Mouse (Mus musculus): ENCODE data around the gene Olfr697.
"Not testable (repeated sequence)": the region's sequence is repeated elsewhere in the genome, so short reads cannot be mapped to it uniquely, and the experiment has no call there.

Olfr697 gene

DNA sequence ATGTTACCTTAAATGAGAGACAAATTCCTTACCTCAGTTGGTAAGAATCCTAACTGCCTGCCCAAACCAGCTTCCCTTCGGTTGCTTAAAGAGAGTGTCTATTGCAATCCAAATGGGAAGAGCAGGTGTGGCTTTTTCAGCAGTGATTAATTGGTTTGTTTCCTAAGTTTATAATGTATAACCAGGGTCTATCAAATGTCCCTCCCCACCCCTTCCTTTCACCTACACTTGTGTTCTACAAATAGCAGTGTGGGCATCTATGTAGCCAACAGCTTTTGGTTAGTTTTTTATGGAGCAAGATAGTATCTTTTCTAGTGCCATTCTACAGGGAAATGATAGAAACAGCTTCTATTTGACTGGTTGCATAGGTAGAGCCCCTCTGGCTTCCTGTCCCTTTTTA lies at the start of gene Olfr697:
Gene Olfr697, minus strand, starts transcription at position 101 of the 400 bp plus-strand sequence.
- DNase-seq (ENCODE audit: extremely low read depth, low read depth), result no peak

DNA sequence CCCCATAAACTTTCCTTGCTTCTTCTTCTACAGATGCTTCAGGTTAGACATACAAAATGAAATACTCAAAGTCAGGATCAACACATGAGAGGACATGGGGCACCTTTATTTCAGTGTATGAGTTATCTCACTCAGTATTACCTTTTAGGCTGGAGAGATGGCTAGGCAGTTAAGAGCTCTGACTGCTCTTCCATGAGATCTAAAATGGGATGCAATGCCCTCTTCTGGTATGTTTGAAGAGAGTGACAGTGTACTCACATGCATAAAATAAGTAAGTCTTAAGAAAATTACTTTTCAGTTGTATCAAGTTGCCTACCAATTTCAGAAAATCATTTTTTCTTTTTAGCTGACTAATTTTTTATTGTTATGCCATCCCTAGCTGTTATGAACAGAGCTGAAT lies 46.1 kb upstream of the Olfr697 start:
- no peak for DNase-seq (ENCODE audit: extremely low read depth, low read depth)

DNA sequence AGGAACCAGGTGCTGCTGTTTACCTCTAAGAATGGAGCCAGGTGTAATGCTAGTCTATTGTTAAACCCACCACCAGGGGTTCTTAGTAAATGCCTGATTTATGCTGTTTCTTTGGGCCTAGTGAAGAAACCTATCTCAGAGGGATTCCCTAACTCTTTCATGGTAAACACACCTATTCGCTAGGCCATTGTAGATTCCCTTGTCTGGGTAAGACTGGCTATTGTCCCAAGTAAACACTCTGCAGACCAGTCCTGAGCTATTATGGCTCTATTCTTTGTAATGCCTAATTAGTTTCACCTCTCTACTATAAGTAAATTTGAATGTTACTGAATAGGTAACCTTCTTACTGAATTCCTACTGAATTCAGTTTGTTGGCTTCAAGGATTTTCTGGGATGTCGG lies 18.8 kb upstream of the Olfr697 start:
- not testable (repeated sequence) for DNase-seq (ENCODE audit: extremely low read depth, low read depth)

DNA sequence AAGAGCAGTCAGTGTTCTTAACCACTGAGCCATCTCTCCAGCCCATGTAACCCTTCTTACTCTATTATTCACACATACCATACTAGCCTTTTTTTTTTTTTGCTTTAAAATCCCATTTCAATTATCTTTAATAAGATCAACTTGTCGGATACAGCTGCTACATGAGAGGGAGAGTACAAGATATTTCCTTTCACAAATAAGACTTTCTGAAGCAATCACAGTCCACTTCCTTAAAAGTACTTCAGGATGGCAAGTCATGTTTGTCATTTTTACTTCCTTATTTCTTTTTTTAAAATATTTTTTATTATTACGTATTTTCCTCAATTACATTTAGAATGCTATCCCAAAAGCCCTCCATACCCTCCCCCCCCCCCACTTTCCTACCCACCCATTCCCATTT lies 16.6 kb upstream of the Olfr697 start:
- no peak for DNase-seq (ENCODE audit: extremely low read depth, low read depth)

DNA sequence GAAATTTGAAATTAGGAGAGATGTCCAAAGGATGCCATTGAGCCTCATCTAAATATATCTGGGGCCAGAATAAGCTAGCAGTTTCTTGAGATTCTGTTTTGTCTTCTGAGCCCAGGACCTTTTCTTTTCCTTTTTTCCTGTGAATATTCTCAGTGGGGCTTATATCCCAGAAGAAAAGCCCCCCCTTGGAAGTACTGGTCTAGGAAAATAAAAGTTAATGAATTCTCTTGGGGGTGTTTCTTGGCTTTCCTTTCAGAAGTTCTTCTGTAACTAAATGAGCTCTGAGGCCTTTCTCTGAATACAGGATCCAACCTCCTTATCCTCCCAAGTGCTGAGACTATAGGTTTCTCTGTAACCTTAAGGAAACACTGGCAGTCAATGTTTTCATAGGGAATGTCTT lies 13.1 kb upstream of the Olfr697 start, which contains the start of gene Olfr698:
Gene Olfr698, minus strand, starts transcription at position 101 of the 400 bp plus-strand sequence.
- DNase-seq (ENCODE audit: extremely low read depth, low read depth), result no peak

DNA sequence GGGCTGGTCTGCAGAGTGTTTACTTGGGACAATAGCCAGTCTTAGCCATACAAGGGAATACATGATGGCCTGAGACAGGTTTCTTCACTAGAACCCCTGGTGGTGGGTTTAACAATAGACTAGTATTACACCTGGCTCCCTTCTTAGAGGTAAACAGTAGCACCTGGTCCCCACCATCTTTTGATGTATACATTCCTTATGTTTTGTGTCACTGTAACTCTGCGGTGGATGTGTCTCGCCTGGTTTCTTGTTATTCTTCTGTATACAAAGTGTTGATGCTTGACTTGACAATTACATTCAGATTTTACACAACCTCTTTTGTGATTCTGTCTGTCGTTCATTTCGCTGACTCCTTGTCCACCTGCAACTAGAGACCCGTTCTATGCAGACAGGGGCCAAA lies 3.6 kb upstream of the Olfr697 start:
- no peak for DNase-seq (ENCODE audit: extremely low read depth, low read depth)

DNA sequence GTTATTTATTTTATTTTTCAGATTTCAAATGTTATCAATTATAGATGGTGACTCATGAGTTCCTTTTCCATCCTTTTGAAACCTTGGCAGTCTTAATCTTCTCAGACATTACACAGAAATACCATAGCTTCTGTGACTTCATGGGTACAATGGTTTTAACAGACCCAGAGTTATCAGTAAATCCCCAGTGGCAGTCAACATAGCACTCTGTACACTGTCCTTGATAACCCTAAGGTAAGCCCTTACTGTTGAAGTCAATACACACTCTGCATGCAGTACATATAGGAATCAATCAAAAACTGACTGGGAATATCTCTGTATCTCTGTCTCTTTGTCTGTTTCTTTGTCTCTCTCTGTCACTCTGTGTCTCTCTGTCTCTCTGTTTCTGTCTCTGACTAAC lies 5.2 kb downstream of the Olfr697 start:
- no peak for DNase-seq (ENCODE audit: extremely low read depth, low read depth)

DNA sequence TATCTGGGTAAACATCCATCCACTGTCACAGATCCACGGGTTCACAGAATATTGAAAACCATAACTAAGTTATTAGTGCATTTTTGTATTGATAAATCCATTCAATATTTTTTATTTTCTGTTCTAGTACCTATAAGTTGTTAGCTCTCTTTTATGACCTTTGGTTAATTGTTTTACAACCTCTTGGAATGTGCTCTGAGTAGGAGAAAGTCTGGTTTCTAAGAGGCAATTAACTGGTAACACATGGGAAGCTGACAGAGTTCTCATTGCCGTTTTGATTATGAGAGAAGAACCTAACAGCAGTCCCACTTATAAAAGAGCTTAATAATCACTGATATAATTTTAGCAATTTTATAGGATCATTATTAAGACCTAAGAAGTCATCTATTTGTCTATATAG lies 8.5 kb downstream of the Olfr697 start:
- DNase-seq (ENCODE audit: extremely low read depth, low read depth), result no peak

DNA sequence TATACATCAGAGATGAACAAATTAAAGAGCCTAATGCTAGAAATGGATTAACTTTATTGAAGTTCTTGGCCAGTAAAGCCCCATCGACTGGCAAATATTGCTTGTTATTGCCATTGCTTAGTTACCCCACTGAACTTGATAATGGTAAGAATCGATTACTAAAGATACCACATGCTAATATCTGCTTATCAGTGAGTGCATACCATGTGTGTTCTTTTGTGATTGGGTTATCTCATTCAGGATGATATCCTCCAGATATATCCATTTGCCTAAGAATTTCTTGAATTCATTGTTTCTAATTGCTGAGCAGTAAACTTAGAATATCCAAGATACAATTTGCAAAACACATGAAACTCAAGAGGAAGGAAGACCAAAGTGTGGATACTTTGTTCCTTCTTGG lies 16.6 kb downstream of the Olfr697 start:
- DNase-seq (ENCODE audit: extremely low read depth, low read depth), result not testable (repeated sequence)

DNA sequence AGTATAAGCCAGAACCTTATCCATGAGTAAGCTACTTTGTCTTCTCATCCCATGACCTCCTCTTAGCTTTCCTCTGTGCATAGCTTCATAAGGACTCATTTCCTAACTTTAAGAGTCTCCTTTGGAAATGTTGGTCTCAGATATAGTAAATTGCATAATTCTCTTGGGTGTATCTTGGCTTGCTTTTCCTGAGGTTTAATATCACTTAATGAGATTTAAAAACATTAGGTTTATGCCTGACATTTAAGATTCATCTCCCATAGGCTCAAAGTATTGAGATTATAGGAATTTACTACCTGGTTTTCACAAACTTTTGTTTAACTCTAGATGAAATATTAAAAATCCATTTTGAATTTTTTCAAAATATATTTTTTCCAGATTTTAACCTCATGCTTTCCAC lies 25.9 kb downstream of the Olfr697 start, which contains the start of gene Olfr695:
Gene Olfr695, minus strand, starts transcription at position 101 of the 400 bp plus-strand sequence.
- DNase-seq (ENCODE audit: extremely low read depth, low read depth), result no peak

DNA sequence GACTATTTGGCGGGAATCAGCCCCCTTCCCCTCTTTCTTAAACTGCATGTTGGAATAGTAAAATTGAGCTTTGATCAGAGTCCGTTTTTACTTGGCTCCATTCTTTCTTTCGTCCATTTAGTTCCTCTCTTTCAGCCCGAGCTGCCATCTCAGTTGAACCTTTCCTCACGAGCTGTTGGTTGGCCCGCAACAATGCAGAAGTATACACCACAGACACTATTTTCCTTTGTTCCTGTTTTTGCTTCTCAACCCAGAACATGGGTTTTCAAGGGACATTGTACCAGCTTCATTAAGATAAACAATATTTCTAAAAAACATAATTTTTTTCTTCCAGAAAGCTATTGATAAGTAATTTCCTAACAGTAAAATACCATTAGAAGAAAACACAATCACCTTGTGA lies 30.8 kb downstream of the Olfr697 start:
- DNase-seq (ENCODE audit: extremely low read depth, low read depth), result no peak

DNA sequence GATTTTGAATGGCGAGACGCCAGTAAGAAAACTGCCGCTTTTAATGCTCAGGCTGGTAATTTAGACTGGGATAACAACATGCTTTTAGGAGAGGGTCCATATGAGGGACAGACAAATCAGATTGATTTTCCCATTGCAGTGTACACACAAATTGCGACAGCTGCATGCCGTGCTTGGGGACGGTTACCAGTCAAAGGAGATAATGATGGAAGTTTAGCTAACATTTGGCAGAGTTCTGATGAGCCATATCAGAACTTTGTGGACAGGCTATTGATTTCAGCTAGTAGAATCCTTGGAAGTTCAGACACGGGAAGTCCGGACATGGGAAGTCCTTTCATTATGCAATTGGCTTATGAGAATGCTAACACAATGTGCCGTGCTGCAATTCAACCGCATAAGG lies 34.5 kb downstream of the Olfr697 start:
- DNase-seq (ENCODE audit: extremely low read depth, low read depth), result not testable (repeated sequence)

DNA sequence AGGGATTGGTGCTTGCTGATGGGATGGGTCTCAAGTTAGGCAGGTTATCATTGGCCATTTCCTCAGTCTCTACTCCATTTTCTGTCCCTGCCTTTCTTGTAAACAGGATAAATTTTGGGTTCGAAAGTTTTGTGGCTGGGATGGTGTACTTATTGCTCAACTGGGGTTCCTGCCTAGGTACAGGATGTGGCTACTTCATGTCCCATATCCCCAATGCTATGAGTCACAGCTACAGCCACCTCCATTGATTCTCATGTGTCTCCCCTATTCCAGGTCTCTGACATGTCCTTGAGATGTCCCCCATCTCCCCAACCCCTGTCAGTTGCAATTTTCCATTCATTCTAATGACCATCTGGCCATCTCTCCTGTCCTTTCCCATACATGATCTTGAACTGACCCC lies 45.4 kb downstream of the Olfr697 start:
- DNase-seq (ENCODE audit: extremely low read depth, low read depth), result no peak

DNA sequence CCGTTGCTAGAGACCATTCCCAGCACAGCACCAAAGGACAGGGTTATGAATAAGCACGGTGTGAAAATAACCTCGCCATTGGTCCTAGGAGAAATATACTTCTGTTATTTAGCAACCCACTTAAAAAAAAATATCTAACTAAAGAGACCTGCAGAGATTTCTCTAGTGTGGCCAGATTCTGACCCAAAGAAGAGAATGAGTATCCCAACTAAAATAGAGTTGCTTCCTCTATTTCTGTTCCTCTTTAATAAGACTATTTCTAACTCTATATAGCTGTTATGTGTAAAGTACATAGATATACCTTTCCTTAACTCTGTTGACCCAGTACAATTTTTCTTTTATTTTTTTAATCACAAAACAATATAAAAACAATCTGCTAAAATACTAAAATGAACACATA lies 49.3 kb downstream of the Olfr697 start:
- DNase-seq (ENCODE audit: extremely low read depth, low read depth), result no peak

DNA sequence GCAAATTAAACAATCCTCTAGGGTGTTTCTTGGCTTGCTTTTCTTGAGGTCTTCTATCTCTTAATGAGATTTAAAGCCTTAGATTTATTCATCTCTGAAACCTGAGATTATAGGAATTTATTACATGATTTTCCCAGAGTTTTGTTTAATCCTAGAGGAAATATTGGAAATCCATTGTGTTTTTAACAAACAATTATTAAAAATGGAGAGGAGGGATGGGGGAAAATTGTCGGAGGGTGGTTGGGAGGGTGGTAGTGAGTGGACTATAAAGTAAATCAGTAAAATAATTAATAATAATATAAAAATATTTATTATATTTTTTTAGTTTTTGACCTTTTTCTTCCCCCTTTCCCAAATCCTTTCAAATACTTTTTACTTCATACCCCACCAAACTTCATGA lies 50.5 kb downstream of the Olfr697 start, which contains the start of gene Olfr694:
Gene Olfr694, minus strand, starts transcription at position 101 of the 400 bp plus-strand sequence.
- no peak for DNase-seq (ENCODE audit: extremely low read depth, low read depth)
